Mouse (Mus musculus) gastrocnemius, postnatal 4 days (tissue): ENCODE measurements at regions not wholly inside any gene's neighbourhood (a gene's known extent, or its start where the extent isn't known, plus 50 kb on each side); places are given as distances from the start of the nearest gene placed in this dataset.
"Not testable (repeated sequence)": the region's sequence is repeated elsewhere in the genome, so short reads cannot be mapped to it uniquely, and the experiment has no call there.

Experiments used
- DNase-seq, 2 experiments: peaks; one replicate each; pipeline ENCODE4 v3.0.0; 2021 to 2022; ENCODE audit warnings: low spot score in 2 of 2, mixed read lengths in 2 of 2

GRCm38 (mm10) chr1:152252658-152253267, 133.7 kb downstream of the Tsen15 start:
- no peak for DNase-seq

GRCm38 (mm10) chr1:152241026-152241425, 145.5 kb downstream of the Tsen15 start:
- no peak for DNase-seq

GRCm38 (mm10) chr1:152239376-152239775, 147.1 kb downstream of the Tsen15 start:
- DNase-seq = no peak

GRCm38 (mm10) chr1:152235212-152235792, 145.4 kb upstream of the 1700025G04Rik start:
- DNase-seq = no peak

- no peak for DNase-seq
These were observed 144.8 kb upstream of the 1700025G04Rik start for GRCm38 (mm10) chr1:152234716-152235115.

- DNase-seq = no peak
These were observed 141.8 kb upstream of the 1700025G04Rik start for GRCm38 (mm10) chr1:152231717-152232202.

- no peak for DNase-seq
These were observed 139.8 kb upstream of the 1700025G04Rik start for GRCm38 (mm10) chr1:152229709-152230108.

GRCm38 (mm10) chr1:152226049-152226448, 136.1 kb upstream of the 1700025G04Rik start:
- no peak for DNase-seq

- no peak for DNase-seq
These were observed 133.7 kb upstream of the 1700025G04Rik start for GRCm38 (mm10) chr1:152223666-152224065.

GRCm38 (mm10) chr1:152220804-152221565, 131.1 kb upstream of the 1700025G04Rik start:
- no peak for DNase-seq

- not testable (repeated sequence) for DNase-seq
These were observed 129.8 kb upstream of the 1700025G04Rik start for GRCm38 (mm10) chr1:152219752-152220151.

GRCm38 (mm10) chr1:152217404-152217803, 127.5 kb upstream of the 1700025G04Rik start:
- DNase-seq = no peak

- no peak for DNase-seq
These were observed 124.5 kb upstream of the 1700025G04Rik start for GRCm38 (mm10) chr1:152214376-152214775.

- peak in 1 of 2 experiments; percentile 45 for DNase-seq
These were observed 113.3 kb upstream of the 1700025G04Rik start for GRCm38 (mm10) chr1:152203187-152203586.

- DNase-seq = no peak
These were observed 98.8 kb upstream of the 1700025G04Rik start for GRCm38 (mm10) chr1:152188700-152189099.

GRCm38 (mm10) chr1:152184956-152185355, 95.0 kb upstream of the 1700025G04Rik start:
- DNase-seq = no peak

- no peak for DNase-seq
These were observed 86.5 kb upstream of the 1700025G04Rik start for GRCm38 (mm10) chr1:152176267-152176970.

- no peak for DNase-seq
These were observed 85.8 kb upstream of the 1700025G04Rik start for GRCm38 (mm10) chr1:152175691-152176090.

GRCm38 (mm10) chr1:152174464-152174863, 84.5 kb upstream of the 1700025G04Rik start:
- DNase-seq = no peak

GRCm38 (mm10) chr1:152171034-152171790, 81.3 kb upstream of the 1700025G04Rik start:
- DNase-seq = no peak

GRCm38 (mm10) chr1:152170583-152170982, 80.7 kb upstream of the 1700025G04Rik start:
- no peak for DNase-seq
